Mouse (Mus musculus) hindbrain, embryonic 13.5 days (tissue): ENCODE measurements at regions not wholly inside any gene's neighbourhood (a gene's known extent, or its start where the extent isn't known, plus 50 kb on each side); places are given as distances from the start of the nearest gene placed in this dataset.

Experiments used
- ATAC-seq: fragments of 200-750 bp; cut with Nextera tagmentation; 2 replicates; pipeline ENCODE4 v1.8.0; 2017; ENCODE audit warnings: moderate TSS enrichment; ENCODE audit not compliant: low FRiP score
- H3K27ac ChIP-seq: fragments of 300-500 bp; sonication (generic); 2 replicates; pipeline ENCODE4 v1.5.1; 2015; ENCODE audit warnings: inconsistent platforms, mild to moderate bottlenecking, moderate library complexity
- H3K27me3 ChIP-seq: fragments of 300-500 bp; sonication (generic); 2 replicates; pipeline ENCODE4 v1.6.1; 2015; ENCODE audit warnings: mild to moderate bottlenecking, inconsistent platforms
- H3K36me3 ChIP-seq: fragments of 300-500 bp; sonication (generic); 2 replicates; pipeline ENCODE4 v1.6.1; 2015; ENCODE audit warnings: mild to moderate bottlenecking, inconsistent platforms
- H3K4me1 ChIP-seq: fragments of 300-500 bp; sonication (generic); replicated peaks from 2 replicates; pipeline ENCODE4 v1.6.1; 2015; ENCODE audit warnings: inconsistent platforms
- H3K4me2 ChIP-seq: fragments of 300-500 bp; sonication (generic); 2 replicates; pipeline ENCODE4 v1.6.1; 2015; ENCODE audit warnings: inconsistent platforms, mild to moderate bottlenecking, moderate library complexity
- H3K4me3 ChIP-seq: fragments of 300-500 bp; sonication (generic); 2 replicates; pipeline ENCODE4 v1.5.1; 2015; ENCODE audit warnings: mild to moderate bottlenecking, inconsistent platforms
- H3K9ac ChIP-seq: fragments of 300-500 bp; sonication (generic); 2 replicates; pipeline ENCODE4 v1.6.1; 2015; ENCODE audit warnings: mild to moderate bottlenecking, inconsistent platforms
- H3K9me3 ChIP-seq: fragments of 300-500 bp; sonication (generic); 2 replicates; pipeline ENCODE4 v1.6.1; 2016; ENCODE audit warnings: inconsistent platforms
- WGBS: fragments of 180-500 bp; shearing (Covaris S2); methylation state at CpG from one replicate; pipeline ENCODE4 v1.1.7; 2015; 5-methylcytosine and 5-hydroxymethylcytosine counted together

DNA sequence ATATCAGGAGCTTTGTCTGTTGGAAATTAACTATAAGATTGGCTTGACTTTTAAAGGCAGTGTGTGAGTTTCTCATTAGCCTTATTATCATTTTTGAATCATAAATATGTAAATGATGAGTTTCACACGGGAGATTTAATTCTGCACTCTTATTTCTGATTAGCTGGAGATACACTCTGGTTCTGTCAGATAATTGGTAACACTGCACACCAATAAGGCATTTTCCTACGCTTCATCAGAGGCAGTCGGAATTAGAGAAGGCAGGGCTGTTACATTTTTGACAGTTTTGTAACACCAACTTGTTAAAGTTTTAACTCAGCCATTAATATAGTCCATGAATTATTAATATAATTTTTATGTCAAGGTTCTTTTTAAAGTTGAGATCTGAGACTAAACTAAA is 347.3 kb downstream of the Zfp352 start:
- 0 out of 2 replicates have a peak, but pooled peaks have one; percentile 28 for ATAC-seq
- 59% methylated on average over 3 of the region's 3 CpGs for WGBS

DNA sequence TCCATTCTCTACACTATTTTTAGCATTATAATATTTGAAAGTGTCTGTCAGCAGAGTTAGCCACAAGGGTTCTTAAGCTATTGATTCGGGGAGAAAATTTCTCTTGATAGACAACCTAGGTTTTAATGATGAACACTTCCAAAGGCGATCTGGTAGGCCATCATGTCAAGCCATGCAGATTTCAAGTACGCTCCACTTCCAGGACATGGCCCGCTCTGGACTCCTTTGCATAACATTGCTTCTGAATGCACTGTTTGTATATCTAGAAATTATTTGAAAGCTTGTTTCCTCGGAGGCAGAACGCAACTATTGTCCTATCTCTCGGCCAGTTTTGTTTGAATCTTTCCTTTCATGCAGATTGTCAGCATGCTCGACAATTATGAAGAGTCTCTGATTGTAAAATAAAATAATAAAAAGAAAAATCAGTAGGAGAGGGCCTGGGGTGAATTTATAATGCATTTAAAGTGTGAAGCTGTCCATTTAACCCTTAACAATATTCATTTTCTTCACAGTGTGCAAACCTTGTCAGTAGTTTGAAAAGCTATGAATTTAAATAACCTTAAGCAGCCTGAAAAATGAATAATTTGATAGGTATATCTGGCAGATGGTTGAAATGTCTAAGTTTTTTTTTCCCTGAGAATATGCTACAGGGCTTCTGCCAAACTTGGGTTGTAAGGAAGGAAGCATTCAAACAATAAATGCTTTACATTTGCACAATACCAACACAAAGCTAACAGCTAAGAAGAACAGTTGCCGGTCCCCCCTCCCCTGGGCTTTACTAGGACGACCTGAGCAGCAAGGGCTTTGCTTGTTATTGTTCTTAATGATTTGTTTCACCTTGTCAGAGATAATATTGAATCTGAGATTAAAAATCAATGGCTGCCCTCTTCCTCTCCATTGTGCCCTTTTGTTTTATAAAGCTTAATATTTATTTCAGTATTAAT is 357.8 kb downstream of the Zfp352 start:
- no peak for ATAC-seq
- 69% methylated on average over 10 of the region's 10 CpGs for WGBS
- no peaks in the 10 kb centered on the region for H3K9me3 ChIP-seq
- no peak overlapping the region for H3K27ac ChIP-seq
- no peaks in the 10 kb centered on the region for H3K4me1 ChIP-seq
- no peak overlapping the region for H3K9ac ChIP-seq
- H3K4me2 ChIP-seq: no peak overlapping the region
- no peaks in the 10 kb centered on the region for H3K36me3 ChIP-seq
- H3K27me3 ChIP-seq: no peaks in the 10 kb centered on the region
- H3K4me3 ChIP-seq: no peak overlapping the region

More for the DNA sequence above, 347.3 kb downstream of the Zfp352 start:
- H3K4me1 ChIP-seq: no peaks in the 10 kb centered on the region
- H3K36me3 ChIP-seq: no peaks in the 10 kb centered on the region
- H3K9ac ChIP-seq: no peak overlapping the region
- no peak overlapping the region for H3K4me2 ChIP-seq
- no peaks in the 10 kb centered on the region for H3K27me3 ChIP-seq
- no peak overlapping the region for H3K4me3 ChIP-seq
- H3K9me3 ChIP-seq: no peaks in the 10 kb centered on the region
- no peak overlapping the region for H3K27ac ChIP-seq

GRCm38 (mm10) chr4:90598326-90598725 is 379.7 kb downstream of the Zfp352 start:
- no peaks in the 10 kb centered on the region for H3K9me3 ChIP-seq
- no peak overlapping the region for H3K4me2 ChIP-seq
- H3K27ac ChIP-seq: no peak overlapping the region
- no peak overlapping the region for H3K4me3 ChIP-seq
- H3K27me3 ChIP-seq: no peaks in the 10 kb centered on the region
- no peaks in the 10 kb centered on the region for H3K4me1 ChIP-seq
- no peaks in the 10 kb centered on the region for H3K36me3 ChIP-seq
- WGBS: 29% methylated on average over 2 of the region's 2 CpGs
- no peak overlapping the region for H3K9ac ChIP-seq
- ATAC-seq: no peak

DNA sequence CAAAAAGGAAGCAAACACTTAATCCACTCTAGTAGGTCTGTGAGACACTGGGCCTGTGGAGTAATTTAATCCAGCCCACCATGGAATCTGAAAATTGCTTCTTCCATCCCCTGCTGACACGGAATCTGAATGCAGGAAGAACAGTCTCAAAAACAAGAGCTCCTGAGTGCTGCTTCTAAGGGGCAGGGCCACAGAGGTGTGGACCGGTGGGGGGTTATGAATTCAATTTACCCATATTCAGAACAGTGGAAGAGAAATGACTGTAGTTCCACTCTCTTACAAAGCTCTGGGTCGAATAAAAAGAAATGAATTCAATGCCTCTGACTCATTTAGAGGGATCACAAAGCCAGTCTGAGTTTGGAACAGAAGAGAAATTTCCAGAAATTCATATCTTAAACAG is 390.3 kb downstream of the Zfp352 start:
- H3K27me3 ChIP-seq: no peaks in the 10 kb centered on the region
- 32% methylated on average over 3 of the region's 3 CpGs for WGBS
- no peak overlapping the region for H3K4me2 ChIP-seq
- H3K9me3 ChIP-seq: no peaks in the 10 kb centered on the region
- no peaks in the 10 kb centered on the region for H3K36me3 ChIP-seq
- no peak overlapping the region for H3K4me3 ChIP-seq
- no peak overlapping the region for H3K27ac ChIP-seq
- no peak for ATAC-seq
- no peak overlapping the region for H3K9ac ChIP-seq
- no peaks in the 10 kb centered on the region for H3K4me1 ChIP-seq

GRCm38 (mm10) chr4:90627937-90628336 is 409.3 kb downstream of the Zfp352 start:
- Histone ChIP-seq H3K4me2 (no peak overlapping the region), H3K9ac (no peak overlapping the region), H3K4me1 (no peaks in the 10 kb centered on the region), H3K9me3 (no peaks in the 10 kb centered on the region), H3K27ac (no peak overlapping the region), H3K4me3 (no peak overlapping the region), H3K27me3 (no peaks in the 10 kb centered on the region), H3K36me3 (no peaks in the 10 kb centered on the region)
- ATAC-seq: no peak
- 88% methylated on average over 1 of the region's 1 CpGs for WGBS

DNA sequence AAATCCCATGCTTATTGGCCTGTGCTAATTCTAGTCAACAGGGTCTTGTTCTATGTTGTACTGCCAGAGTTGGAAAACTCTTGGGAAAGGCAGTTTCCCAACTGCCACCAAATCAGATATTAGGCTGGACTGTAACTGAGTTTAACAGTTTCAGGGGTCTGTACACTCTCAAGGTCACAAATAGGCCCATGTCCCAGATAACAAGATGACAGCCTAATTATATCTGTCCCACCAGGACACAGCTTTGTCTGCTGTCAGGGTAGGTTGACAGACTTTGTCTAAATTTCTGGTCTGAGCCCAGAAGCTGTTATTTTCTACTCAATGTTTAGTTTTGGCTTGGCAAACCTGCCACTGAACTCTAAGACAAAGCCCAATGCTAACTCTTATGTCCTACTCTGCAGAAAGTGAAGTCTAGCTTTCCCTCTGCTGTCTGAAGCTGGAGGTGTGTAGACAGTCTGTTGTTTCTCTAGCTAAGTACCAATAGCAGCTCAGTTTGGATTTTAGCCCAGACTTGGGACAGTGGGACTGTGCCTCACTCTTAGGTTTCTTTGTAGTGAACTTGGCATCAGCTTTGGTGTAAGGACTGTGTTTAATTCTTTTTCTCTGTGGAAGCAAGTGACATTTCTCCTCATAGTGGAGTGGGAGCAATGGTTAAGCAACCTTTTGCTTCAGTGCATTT is 453.8 kb downstream of the Zfp352 start:
- ATAC-seq: peak; percentile 49; the same call in 1 of the 2 replicates
- Histone ChIP-seq H3K9me3 (no peaks in the 10 kb centered on the region), H3K36me3 (no peaks in the 10 kb centered on the region), H3K9ac (no peak overlapping the region), H3K4me1 (no peaks in the 10 kb centered on the region), H3K27me3 (no peaks in the 10 kb centered on the region), H3K27ac (no peak overlapping the region), H3K4me3 (no peak overlapping the region), H3K4me2 (no peak overlapping the region)

DNA sequence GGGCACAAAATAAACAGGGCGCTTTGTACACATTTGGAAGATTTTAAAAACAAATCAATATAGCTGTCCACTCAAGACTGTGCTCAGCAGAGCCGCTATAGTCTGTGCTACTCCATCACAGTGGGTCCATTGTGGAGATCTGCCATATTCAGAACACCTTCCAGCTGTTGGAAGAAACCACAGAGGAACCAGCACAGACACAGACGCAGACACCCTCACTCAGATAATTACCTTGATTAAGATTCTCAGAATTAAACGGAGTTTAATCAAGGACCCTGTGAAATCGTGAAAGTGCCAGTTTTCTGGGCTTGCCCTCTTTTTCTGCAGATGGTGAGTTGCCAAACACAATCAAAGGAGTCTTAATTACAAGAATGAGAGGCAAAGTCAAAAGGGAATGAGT is 478.3 kb downstream of the Zfp352 start:
- Histone ChIP-seq H3K27me3 (no peaks in the 10 kb centered on the region), H3K9ac (no peak overlapping the region), H3K27ac (no peak overlapping the region), H3K4me2 (no peak overlapping the region), H3K4me3 (no peak overlapping the region), H3K4me1 (no peaks in the 10 kb centered on the region), H3K36me3 (no peaks in the 10 kb centered on the region), H3K9me3 (no peaks in the 10 kb centered on the region)
- ATAC-seq: no peak
- whole genome bisulfite sequencing: 74% methylated on average over 5 of the region's 5 CpGs

GRCm38 (mm10) chr4:90729168-90729567 is 510.5 kb downstream of the Zfp352 start:
- Histone ChIP-seq H3K36me3 (no peaks in the 10 kb centered on the region), H3K4me3 (no peak overlapping the region), H3K4me1 (no peaks in the 10 kb centered on the region), H3K27me3 (no peaks in the 10 kb centered on the region), H3K9ac (no peak overlapping the region), H3K9me3 (no peaks in the 10 kb centered on the region), H3K4me2 (no peak overlapping the region), H3K27ac (no peak overlapping the region)
- WGBS: 93% methylated on average over 2 of the region's 2 CpGs
- no peak for ATAC-seq

- ATAC-seq: no peak
- WGBS: 76% methylated on average over 1 of the region's 1 CpGs
- no peaks in the 10 kb centered on the region for H3K4me1 ChIP-seq
- no peak overlapping the region for H3K9ac ChIP-seq
- no peaks in the 10 kb centered on the region for H3K27me3 ChIP-seq
- H3K27ac ChIP-seq: no peak overlapping the region
- no peaks in the 10 kb centered on the region for H3K36me3 ChIP-seq
- no peaks in the 10 kb centered on the region for H3K9me3 ChIP-seq
- no peak overlapping the region for H3K4me2 ChIP-seq
- H3K4me3 ChIP-seq: no peak overlapping the region
These were observed 516.2 kb downstream of the Zfp352 start for GRCm38 (mm10) chr4:90734856-90735255.

DNA sequence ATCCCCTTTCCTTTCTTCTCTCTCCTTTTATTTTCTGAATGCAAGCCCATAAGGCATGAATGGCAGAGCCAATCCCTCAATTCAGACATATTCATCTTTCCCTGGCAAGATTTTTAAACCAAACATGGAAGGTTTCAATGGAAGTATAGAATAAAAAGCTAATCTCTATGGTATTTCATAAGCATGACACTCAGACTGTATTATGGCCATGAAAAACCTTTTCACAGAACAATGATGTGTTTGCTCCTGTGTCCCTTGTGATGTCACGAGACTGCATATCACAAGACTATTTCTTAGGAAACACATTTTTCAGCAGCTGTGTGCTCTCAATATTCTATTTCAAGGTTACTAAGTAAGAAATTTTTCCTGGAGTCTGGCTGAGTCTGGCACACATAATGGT is 525.5 kb downstream of the Zfp352 start:
- H3K9me3 ChIP-seq: no peaks in the 10 kb centered on the region
- WGBS: 56% methylated on average over 1 of the region's 1 CpGs
- no peak overlapping the region for H3K4me3 ChIP-seq
- no peaks in the 10 kb centered on the region for H3K36me3 ChIP-seq
- H3K27me3 ChIP-seq: no peaks in the 10 kb centered on the region
- ATAC-seq: no peak
- H3K4me2 ChIP-seq: no peak overlapping the region
- H3K9ac ChIP-seq: no peak overlapping the region
- no peak overlapping the region for H3K27ac ChIP-seq
- H3K4me1 ChIP-seq: no peaks in the 10 kb centered on the region
